Mouse (Mus musculus) lung, embryonic 16.5 days (tissue): Measurements from ENCODE around the gene Gm15217. TPM values are rescaled to one million over a fixed set of nuclear protein-coding genes. Genes with fewer than 3 reads are reported as not detected.

Experiments used
- ATAC-seq: fragments of 200-750 bp; cut with Nextera tagmentation; 2 replicates; pipeline ENCODE4 v1.8.0; 2017; ENCODE audit warnings: low read depth, mild to moderate bottlenecking, moderate library complexity
- H3K27ac ChIP-seq: fragments of 300-500 bp; sonication (generic); 2 replicates; pipeline ENCODE4 v1.5.1; 2014; ENCODE audit warnings: mild to moderate bottlenecking, control low read depth, low read length
- H3K27me3 ChIP-seq: fragments of 300-500 bp; sonication (generic); 2 replicates; pipeline ENCODE4 v1.6.1; 2014; ENCODE audit warnings: low read depth, low read length, mixed read lengths; ENCODE audit not compliant: control insufficient read depth, insufficient read depth
- H3K36me3 ChIP-seq: fragments of 300-500 bp; sonication (generic); 2 replicates; pipeline ENCODE4 v1.6.1; 2014; ENCODE audit warnings: low read length; ENCODE audit not compliant: control insufficient read depth, insufficient read depth
- H3K4me1 ChIP-seq: fragments of 300-500 bp; sonication (generic); replicated peaks from 2 replicates; pipeline ENCODE4 v1.6.1; 2014; ENCODE audit warnings: low read length, mixed read lengths; ENCODE audit not compliant: control insufficient read depth, insufficient read depth
- H3K4me2 ChIP-seq: fragments of 300-500 bp; sonication (generic); 2 replicates; pipeline ENCODE4 v1.6.1; 2014; ENCODE audit warnings: low read depth, low read length, control low read depth
- H3K4me3 ChIP-seq: fragments of 300-500 bp; sonication (generic); 2 replicates; pipeline ENCODE4 v1.5.1; 2014; ENCODE audit warnings: mild to moderate bottlenecking, low read length, control low read depth
- H3K9ac ChIP-seq: fragments of 300-500 bp; sonication (generic); 2 replicates; pipeline ENCODE4 v1.6.1; 2014; ENCODE audit warnings: low read length, control low read depth
- H3K9me3 ChIP-seq: fragments of 300-500 bp; sonication (generic); 2 replicates; pipeline ENCODE4 v1.6.1; 2016; ENCODE audit warnings: low read length; ENCODE audit not compliant: control insufficient read depth
- WGBS: fragments of 180-500 bp; shearing (Covaris S2); extraction: QIAGEN DNeasy Blood & Tissue Kit; methylation state at CpG from one replicate; pipeline ENCODE4 v1.1.7; 2014; 5-methylcytosine and 5-hydroxymethylcytosine counted together
- polyA plus RNA-seq: library from polyadenylated mRNA; unstranded; fragments of >200 nt; fragmentation: Nextera tagmentation; extraction: Ambion mirVana; gene quantifications from 2 replicates; pipeline ENCODE4 v1.2.1, GENCODE M21; 2015

The Gm15217 gene
- polyA plus RNA-seq, 1 experiment from 2014 or later, result 0.49 TPM

GRCm38 (mm10) chr14:46389438-46390248 lies 10.4 kb downstream of the Gm15217 start:
- Histone ChIP-seq H3K4me1 (peaks cover 5% of the 10 kb centered on the region; the same call in 1 of the 2 replicates), H3K9me3 (no peaks in the 10 kb centered on the region), H3K36me3 (no peaks in the 10 kb centered on the region), H3K27me3 (peaks cover 2% of the 10 kb centered on the region; the same call in 1 of the 2 replicates), H3K4me3 (peak overlapping the region; percentile 61), H3K27ac (peak overlapping the region; percentile 97), H3K4me2 (peak overlapping the region; percentile 89), H3K9ac (peak overlapping the region; percentile 65)
- WGBS, result 4% methylated on average over 24 of the region's 24 CpGs
- no peak for ATAC-seq

- Histone ChIP-seq H3K4me3 (peak within 1 kb of the TSS; percentile 61), H3K4me2 (peak within 1 kb of the TSS; percentile 89), H3K36me3 (no peaks in the 10 kb centered on the region), H3K9me3 (no peaks in the 10 kb centered on the region), H3K27me3 (peaks cover 2% of the 10 kb centered on the region; the same call in 1 of the 2 replicates), H3K9ac (peak within 1 kb of the TSS; percentile 65), H3K27ac (peak within 1 kb of the TSS; percentile 97), H3K4me1 (peaks cover 2% of the 10 kb centered on the region; the same call in 1 of the 2 replicates)
- 1% methylated on average over 26 of the region's 26 CpGs for WGBS
- peak; percentile 59 for ATAC-seq
Observed at GRCm38 (mm10) chr14:46390249-46390775, 11.1 kb downstream of the Gm15217 start, which contains the start of gene Bmp4. TSS of gene Bmp4 (minus strand) at chr14:46390669.

- Histone ChIP-seq H3K9ac (no peak overlapping the region), H3K27me3 (peaks cover 2% of the 10 kb centered on the region; the same call in 1 of the 2 replicates), H3K27ac (no peak overlapping the region), H3K9me3 (no peaks in the 10 kb centered on the region), H3K36me3 (no peaks in the 10 kb centered on the region), H3K4me3 (no peak overlapping the region), H3K4me1 (0 out of 2 replicates have a peak, but pooled peaks cover 2% of the 10 kb centered on the region), H3K4me2 (no peak overlapping the region)
- ATAC-seq, result no peak
- WGBS, result 48% methylated on average over 6 of the region's 6 CpGs
Observed at GRCm38 (mm10) chr14:46391621-46392170, 12.5 kb downstream of the Gm15217 start.

- H3K4me1 ChIP-seq, result peaks cover 6% of the 10 kb centered on the region; the same call in 1 of the 2 replicates
- H3K4me3 ChIP-seq, result peak overlapping the region; percentile 35
- peaks cover 7% of the 10 kb centered on the region for H3K27me3 ChIP-seq
- H3K27ac ChIP-seq, result no peak overlapping the region
- 4% methylated on average over 27 of the region's 27 CpGs for WGBS
- peak; percentile 72 for ATAC-seq
- no peaks in the 10 kb centered on the region for H3K36me3 ChIP-seq
- peak overlapping the region; percentile 49; the same call in 1 of the 2 replicates for H3K9ac ChIP-seq
- H3K4me2 ChIP-seq, result peak overlapping the region; percentile 57
- H3K9me3 ChIP-seq, result no peaks in the 10 kb centered on the region
Observed at GRCm38 (mm10) chr14:46398091-46398695, 19.0 kb downstream of the Gm15217 start.

- H3K27me3 ChIP-seq, result peaks cover 7% of the 10 kb centered on the region
- no peak overlapping the region for H3K4me2 ChIP-seq
- WGBS, result 67% methylated on average over 2 of the region's 2 CpGs
- no peak overlapping the region for H3K4me3 ChIP-seq
- ATAC-seq, result no peak
- no peaks in the 10 kb centered on the region for H3K36me3 ChIP-seq
- H3K4me1 ChIP-seq, result peaks cover 6% of the 10 kb centered on the region; the same call in 1 of the 2 replicates
- H3K27ac ChIP-seq, result no peak overlapping the region
- H3K9me3 ChIP-seq, result no peaks in the 10 kb centered on the region
- H3K9ac ChIP-seq, result no peak overlapping the region
Observed at GRCm38 (mm10) chr14:46399925-46400324, 20.7 kb downstream of the Gm15217 start.

- no peak overlapping the region for H3K4me3 ChIP-seq
- no peak for ATAC-seq
- no peaks in the 10 kb centered on the region for H3K27me3 ChIP-seq
- no peaks in the 10 kb centered on the region for H3K36me3 ChIP-seq
- no peak overlapping the region for H3K4me2 ChIP-seq
- no peak overlapping the region for H3K9ac ChIP-seq
- H3K4me1 ChIP-seq, result no peaks in the 10 kb centered on the region
- no peak overlapping the region for H3K27ac ChIP-seq
- WGBS, result 58% methylated on average over 3 of the region's 3 CpGs
- no peaks in the 10 kb centered on the region for H3K9me3 ChIP-seq
Observed at GRCm38 (mm10) chr14:46408319-46408718, 29.1 kb downstream of the Gm15217 start.

- no peaks in the 10 kb centered on the region for H3K36me3 ChIP-seq
- 63% methylated on average over 10 of the region's 10 CpGs for WGBS
- no peaks in the 10 kb centered on the region for H3K9me3 ChIP-seq
- no peak overlapping the region for H3K27ac ChIP-seq
- H3K9ac ChIP-seq, result no peak overlapping the region
- ATAC-seq, result no peak
- no peaks in the 10 kb centered on the region for H3K4me1 ChIP-seq
- no peaks in the 10 kb centered on the region for H3K27me3 ChIP-seq
- H3K4me3 ChIP-seq, result no peak overlapping the region
- no peak overlapping the region for H3K4me2 ChIP-seq
Observed at GRCm38 (mm10) chr14:46409016-46409415, 29.8 kb downstream of the Gm15217 start.

GRCm38 (mm10) chr14:46410557-46411120 lies 31.4 kb downstream of the Gm15217 start:
- H3K9ac ChIP-seq, result no peak overlapping the region
- WGBS, result 62% methylated on average over 4 of the region's 4 CpGs
- H3K4me1 ChIP-seq, result no peaks in the 10 kb centered on the region
- H3K9me3 ChIP-seq, result no peaks in the 10 kb centered on the region
- H3K27ac ChIP-seq, result no peak overlapping the region
- ATAC-seq, result no peak
- no peak overlapping the region for H3K4me2 ChIP-seq
- no peaks in the 10 kb centered on the region for H3K27me3 ChIP-seq
- no peaks in the 10 kb centered on the region for H3K36me3 ChIP-seq
- H3K4me3 ChIP-seq, result no peak overlapping the region
